In genomic region chr10:56685655-56686250, GRCm38 (mm10) we compare ENCODE assay signal across 26 mouse cellular contexts.
DNase-seq lines count a peak whose midpoint lies in the region; ATAC-seq and TF ChIP-seq lines count a peak whose summit lies in the region.
"Had no signal": no experiment of that assay in that cellular context is flagged by ENCODE, and none has a peak within 500 bp of the region (broad histone marks: within the 10 kb centered on the region; RNA-seq: fewer than 3 reads in every experiment).

No protein-coding gene starts in this region.

- TF ChIP-seq CTCF in gastrocnemius, adult 2 months (IDR thresholded peaks at IDR 0.05), result no peak
- TF ChIP-seq CTCF in embryonic fibroblast, embryonic 13.5 days (IDR thresholded peaks at IDR 0.05; ENCODE audit: borderline replicate concordance, insufficient read depth, low read length), result no peak

- H3K27me3 ChIP-seq in hindbrain, embryonic 16.5 days (replicated peaks; ENCODE audit: control insufficient read depth, insufficient read depth, low read length), result no peaks in the 10 kb centered on the region
- H3K27me3 ChIP-seq: embryonic facial prominence, embryonic 15.5 days; heart, embryonic 15.5 days; hindbrain, embryonic 13.5 days; intestine, embryonic 15.5 days; liver, embryonic 15.5 days; megakaryocyte, embryonic 14.5 days; midbrain, embryonic 15.5 days had no signal

- 86% methylated on average over 8 of the region's 8 CpGs for WGBS in hindbrain, embryonic 16.5 days

- H3K9me3 ChIP-seq in hindbrain, embryonic 16.5 days (ENCODE audit: control insufficient read depth, low read length), result no peaks in the 10 kb centered on the region
- H3K9me3 ChIP-seq: embryonic facial prominence, embryonic 15.5 days; forebrain, embryonic 10.5 days; heart, embryonic 15.5 days; hindbrain, embryonic 13.5 days; intestine, embryonic 15.5 days; liver, embryonic 15.5 days; megakaryocyte, embryonic 14.5 days; midbrain, embryonic 15.5 days had no signal

- H3K9ac ChIP-seq in hindbrain, embryonic 16.5 days (ENCODE audit: low read depth, low read length), result no peak overlapping the region
- H3K9ac ChIP-seq: embryonic facial prominence, embryonic 15.5 days; forebrain, postnatal 0 days; heart, embryonic 15.5 days; hindbrain, embryonic 13.5 days; intestine, embryonic 15.5 days; liver, embryonic 15.5 days; midbrain, embryonic 15.5 days had no signal

- H3K27ac ChIP-seq in gastrocnemius, adult 2 months, result peak overlapping the region; percentile 46
- 0 out of 2 replicates have a peak overlapping the region, but pooled peaks have one; percentile 24 for H3K27ac ChIP-seq in embryonic fibroblast, embryonic 13.5 days (ENCODE audit: insufficient read depth, low read length)
- no peak overlapping the region for H3K27ac ChIP-seq in hindbrain, embryonic 16.5 days (ENCODE audit: low read depth, low read length)
- H3K27ac ChIP-seq: embryonic facial prominence, embryonic 15.5 days; forebrain, embryonic 10.5 days; heart, embryonic 15.5 days; hindbrain, embryonic 13.5 days; intestine, embryonic 15.5 days; liver, embryonic 15.5 days; midbrain, embryonic 15.5 days had no signal

- TF ChIP-seq POLR2A in embryonic fibroblast, embryonic 13.5 days (IDR thresholded peaks at IDR 0.05; ENCODE audit: low read depth, low read length), result no peak

- H3K4me1 ChIP-seq in embryonic fibroblast, embryonic 13.5 days (ENCODE audit: control insufficient read depth, insufficient read depth, low read length), result no peaks in the 10 kb centered on the region
- H3K4me1 ChIP-seq in hindbrain, embryonic 16.5 days (ENCODE audit: control insufficient read depth, insufficient read depth, low read depth, low read length), result no peaks in the 10 kb centered on the region
- H3K4me1 ChIP-seq: embryonic facial prominence, embryonic 15.5 days; forebrain, embryonic 10.5 days; heart, embryonic 15.5 days; hindbrain, embryonic 13.5 days; intestine, embryonic 15.5 days; liver, embryonic 15.5 days; megakaryocyte, embryonic 14.5 days; midbrain, embryonic 15.5 days had no signal

- H3K36me3 ChIP-seq in hindbrain, embryonic 16.5 days (ENCODE audit: control insufficient read depth, insufficient read depth, low read length), result no peaks in the 10 kb centered on the region
- H3K36me3 ChIP-seq: embryonic facial prominence, embryonic 15.5 days; forebrain, embryonic 10.5 days; heart, embryonic 15.5 days; hindbrain, embryonic 13.5 days; intestine, embryonic 15.5 days; liver, embryonic 15.5 days; midbrain, embryonic 15.5 days had no signal

- no peak overlapping the region for H3K4me2 ChIP-seq in hindbrain, embryonic 16.5 days (ENCODE audit: low read length)
- H3K4me2 ChIP-seq: embryonic facial prominence, embryonic 15.5 days; heart, embryonic 15.5 days; hindbrain, embryonic 13.5 days; intestine, embryonic 15.5 days; liver, embryonic 15.5 days; midbrain, embryonic 15.5 days had no signal

- no peak for DNase-seq in gastrocnemius, adult 2 months
- no peak for DNase-seq in gastrocnemius, adult 8-10 months (ENCODE audit: low spot score in 2 of 2)
- DNase-seq in kidney, adult 9 months, result peak; percentile 41
- DNase-seq in kidney, postnatal 25 days, result no peak
- peak; percentile 40 for DNase-seq in ES-CJ7 (ENCODE audit: low read depth, low spot score)
- DNase-seq in left cerebral cortex, postnatal 25 days (ENCODE audit: low spot score in 2 of 2), result no peak
- DNase-seq: cerebellum, adult 18-20 months; cerebellum, postnatal 36 days; forebrain, postnatal 0 days; gastrocnemius, postnatal 10 days; heart, adult 18-20 months; layer of hippocampus, postnatal 36 days; lung, postnatal 10 days; thymus, postnatal 14 days had no signal

- ATAC-seq in hindbrain, embryonic 16.5 days, result no peak
- ATAC-seq: forebrain, postnatal 0 days; intestine, embryonic 15.5 days; midbrain, embryonic 15.5 days; Patski had no signal

- no peak overlapping the region for H3K4me3 ChIP-seq in gastrocnemius, adult 2 months
- H3K4me3 ChIP-seq in embryonic fibroblast, embryonic 13.5 days (ENCODE audit: insufficient read depth, low read length), result no peak overlapping the region
- H3K4me3 ChIP-seq in hindbrain, embryonic 16.5 days (ENCODE audit: low read length), result no peak overlapping the region
- H3K4me3 ChIP-seq: embryonic facial prominence, embryonic 15.5 days; forebrain, embryonic 10.5 days; heart, embryonic 15.5 days; hindbrain, embryonic 13.5 days; intestine, embryonic 15.5 days; liver, embryonic 15.5 days; megakaryocyte, embryonic 14.5 days; midbrain, embryonic 15.5 days; myocyte had no signal

- intact Hi-C loops in gastrocnemius, adult 2 months (cut with DNase I), result loop anchor here (10.0 kb wide), 2 partner anchors 69 to 301 kb away; no protein-coding TSS in a partner anchor
- intact Hi-C loops in left cerebral cortex, postnatal 25 days (cut with DNase I), result no loop called here

Comparison
In these comparisons a context has a peak if more than half of its experiments do, and no peak if none do; other contexts are left out.
1. DNase-seq: peak in kidney, adult 9 months (single experiment) and ES-CJ7 (single experiment); none in gastrocnemius, adult 2 months (single experiment), gastrocnemius, adult 8-10 months (0 of 2), kidney, postnatal 25 days (0 of 2) and left cerebral cortex, postnatal 25 days (0 of 2).